Mouse (Mus musculus) midbrain, embryonic 11.5 days (tissue): Measurements from ENCODE around the gene Ube2f. TPM values are rescaled to one million over a fixed set of nuclear protein-coding genes. Genes with fewer than 3 reads are reported as not detected.

Experiments used
- ATAC-seq: fragments of 200-750 bp; cut with Nextera tagmentation; 2 replicates; pipeline ENCODE4 v1.8.0; 2017; ENCODE audit warnings: moderate TSS enrichment, moderate library complexity; ENCODE audit not compliant: low FRiP score
- DNase-seq: peaks from one replicate; pipeline ENCODE4 v3.0.0; 2015; ENCODE audit warnings: low spot score; ENCODE audit errors: missing footprints
- H3K27ac ChIP-seq: fragments of 300-500 bp; sonication (generic); 2 replicates; pipeline ENCODE4 v1.5.1; 2014; ENCODE audit warnings: low read depth, low read length
- H3K27me3 ChIP-seq: fragments of 300-500 bp; sonication (generic); 2 replicates; pipeline ENCODE4 v1.6.1; 2014; ENCODE audit warnings: mild to moderate bottlenecking, low read length, moderate library complexity, mixed read lengths; ENCODE audit not compliant: control insufficient read depth, insufficient read depth
- H3K36me3 ChIP-seq: fragments of 300-500 bp; sonication (generic); 2 replicates; pipeline ENCODE4 v1.6.1; 2014; ENCODE audit warnings: mild to moderate bottlenecking, low read length, moderate library complexity, mixed read lengths; ENCODE audit not compliant: control insufficient read depth, insufficient read depth
- H3K4me1 ChIP-seq: fragments of 300-500 bp; sonication (generic); 2 replicates; pipeline ENCODE4 v1.6.1; 2014; ENCODE audit warnings: low read length; ENCODE audit not compliant: control insufficient read depth, insufficient read depth
- H3K4me2 ChIP-seq: fragments of 300-500 bp; sonication (generic); 2 replicates; pipeline ENCODE4 v1.6.1; 2014; ENCODE audit warnings: mild to moderate bottlenecking, moderate library complexity
- H3K4me3 ChIP-seq: fragments of 300-500 bp; sonication (generic); 2 replicates; pipeline ENCODE4 v1.5.1; 2014; ENCODE audit warnings: low read depth, low read length
- H3K9ac ChIP-seq: fragments of 300-500 bp; sonication (generic); 2 replicates; pipeline ENCODE4 v1.6.1; 2014; ENCODE audit warnings: low read length
- H3K9me3 ChIP-seq: fragments of 300-500 bp; sonication (generic); 2 replicates; pipeline ENCODE4 v1.6.1; 2016; ENCODE audit warnings: low read length; ENCODE audit not compliant: control insufficient read depth
- WGBS: fragments of 180-500 bp; shearing (Covaris S2); extraction: QIAGEN DNeasy Blood & Tissue Kit; methylation state at CpG from one replicate; pipeline ENCODE4 v1.1.7; 2014; 5-methylcytosine and 5-hydroxymethylcytosine counted together
- polyA plus RNA-seq: library from polyadenylated mRNA; unstranded; fragments of >200 nt; fragmentation: Nextera tagmentation; extraction: Ambion mirVana; gene quantifications from 2 replicates; pipeline ENCODE4 v1.2.1, GENCODE M21; 2014

Gene Ube2f
- polyA plus RNA-seq: 88.5 and 95.6 TPM in 2 replicates

DNA sequence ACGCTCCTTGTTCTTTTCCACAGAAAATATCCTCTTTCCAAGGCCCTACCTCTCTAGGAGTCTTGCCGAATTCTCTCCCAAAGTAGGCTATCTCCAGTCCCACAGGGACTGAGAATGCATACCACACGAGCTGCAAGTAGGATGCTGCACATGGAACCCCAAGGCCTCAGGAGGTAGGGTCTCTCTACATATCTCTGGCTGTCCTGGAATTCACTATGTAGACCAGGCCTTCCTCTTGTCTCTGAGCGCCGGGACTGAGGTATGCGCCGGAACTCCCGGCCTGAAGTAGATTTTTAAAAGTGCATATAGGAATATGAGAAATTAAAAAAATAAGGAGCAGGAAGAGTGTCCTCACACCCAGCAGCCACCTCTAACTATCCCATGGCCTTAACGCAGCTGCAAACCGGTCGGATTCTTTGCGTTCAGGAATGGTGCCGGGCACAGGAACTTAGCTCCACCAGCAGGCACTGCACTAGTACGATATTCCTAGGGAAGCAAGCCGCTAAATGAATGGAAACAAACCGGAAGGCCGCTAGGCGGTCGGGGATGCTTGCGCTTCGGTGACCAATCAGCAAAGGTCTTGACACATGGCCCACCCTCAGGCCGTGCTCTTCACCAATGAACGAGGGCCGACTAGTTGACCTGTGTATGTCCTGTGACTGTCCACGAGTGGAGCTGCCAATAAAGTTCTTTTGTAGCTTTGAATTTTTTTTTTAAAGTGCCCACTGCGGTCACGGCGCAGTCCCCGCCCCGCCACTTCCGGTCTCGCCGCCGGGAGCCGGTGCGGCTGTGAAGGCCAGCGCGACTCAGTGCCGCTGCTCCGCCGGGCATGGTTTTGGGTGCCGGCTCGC lies at the start of gene Ube2f:
Gene Ube2f, plus strand, starts transcription at position 741 of the 851 bp plus-strand sequence.
- no peaks in the 10 kb centered on the region for H3K36me3 ChIP-seq
- no peaks in the 10 kb centered on the region for H3K9me3 ChIP-seq
- peaks cover 11% of the 10 kb centered on the region for H3K4me1 ChIP-seq
- H3K9ac ChIP-seq: peak within 1 kb of the TSS; percentile 92
- under 1% methylated on average over 43 of the region's 43 CpGs for WGBS
- ATAC-seq (peak; percentile 100), DNase-seq (peak; percentile 98)
- H3K27me3 ChIP-seq: no peaks in the 10 kb centered on the region
- H3K27ac ChIP-seq: peak within 1 kb of the TSS; percentile 76
- H3K4me2 ChIP-seq: peak within 1 kb of the TSS; percentile 85
- peak within 1 kb of the TSS; percentile 100 for H3K4me3 ChIP-seq

DNA sequence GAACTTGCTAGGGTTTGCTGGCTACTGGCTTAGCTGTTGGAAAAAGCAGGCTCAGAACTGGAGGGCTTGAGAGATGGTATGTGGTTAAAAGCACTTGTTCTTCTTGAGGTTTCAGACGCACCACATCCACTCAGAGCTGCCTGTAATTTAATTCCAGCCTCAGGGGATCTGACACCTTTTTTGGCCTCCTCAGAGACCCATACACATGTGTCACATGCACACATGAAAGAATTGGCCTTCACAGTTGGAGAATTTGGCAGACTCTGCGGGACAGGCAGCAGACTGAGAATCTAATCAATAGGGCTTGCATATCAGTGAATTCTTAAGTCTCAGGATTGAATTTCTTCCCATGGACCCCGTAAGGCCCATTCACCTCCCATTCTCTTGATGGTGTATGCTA lies 49.0 kb upstream of the Ube2f start:
- H3K9ac ChIP-seq: no peak overlapping the region
- WGBS: 58% methylated on average over 3 of the region's 3 CpGs

DNA sequence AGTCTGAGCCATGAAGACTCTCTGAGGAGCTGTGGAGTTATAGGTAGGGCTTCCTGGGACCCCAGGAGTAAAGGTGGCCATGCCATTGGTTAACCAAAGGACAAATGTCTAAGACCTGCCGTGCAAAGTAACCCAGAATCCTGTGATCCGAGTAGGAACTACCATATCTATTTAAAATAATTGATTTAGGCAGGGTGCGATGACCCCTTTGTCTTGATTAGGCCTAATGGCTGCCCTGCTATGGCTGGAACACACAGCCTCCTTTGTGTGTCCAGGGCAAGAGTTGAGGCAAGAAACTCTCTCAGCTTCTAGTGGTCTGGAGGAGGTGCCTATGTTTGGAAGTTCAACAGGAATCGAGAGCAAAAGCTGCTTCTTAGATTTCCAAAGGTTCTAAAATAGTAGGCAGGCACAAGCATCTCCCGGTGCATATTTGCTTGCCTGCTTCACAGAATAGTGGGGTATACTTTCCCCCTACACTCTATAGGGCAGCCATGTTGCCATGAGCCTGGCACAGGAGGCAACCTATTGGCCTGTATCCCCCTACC lies 45.8 kb upstream of the Ube2f start:
- ATAC-seq (no peak), DNase-seq (peak; percentile 57)
- no peaks in the 10 kb centered on the region for H3K9me3 ChIP-seq
- H3K27me3 ChIP-seq: no peaks in the 10 kb centered on the region
- H3K4me2 ChIP-seq: no peak overlapping the region
- H3K4me1 ChIP-seq: no peaks in the 10 kb centered on the region
- H3K9ac ChIP-seq: no peak overlapping the region
- no peaks in the 10 kb centered on the region for H3K36me3 ChIP-seq
- H3K27ac ChIP-seq: no peak overlapping the region
- no peak overlapping the region for H3K4me3 ChIP-seq
- WGBS: 84% methylated on average over 5 of the region's 5 CpGs

More for the DNA sequence above, 49.0 kb upstream of the Ube2f start:
- Histone ChIP-seq H3K9me3 (no peaks in the 10 kb centered on the region), H3K4me1 (no peaks in the 10 kb centered on the region), H3K4me3 (no peak overlapping the region), H3K27ac (no peak overlapping the region), H3K36me3 (no peaks in the 10 kb centered on the region), H3K27me3 (no peaks in the 10 kb centered on the region), H3K4me2 (no peak overlapping the region)
- ATAC-seq: no peak
- DNase-seq: no peak

- no peak overlapping the region for H3K4me3 ChIP-seq
- H3K36me3 ChIP-seq: no peaks in the 10 kb centered on the region
- H3K9me3 ChIP-seq: no peaks in the 10 kb centered on the region
- H3K27ac ChIP-seq: no peak overlapping the region
- no peak overlapping the region for H3K9ac ChIP-seq
- no peaks in the 10 kb centered on the region for H3K4me1 ChIP-seq
- DNase-seq (no peak), ATAC-seq (no peak)
- no peaks in the 10 kb centered on the region for H3K27me3 ChIP-seq
- H3K4me2 ChIP-seq: no peak overlapping the region
- WGBS: 78% methylated on average over 6 of the region's 6 CpGs
Observed at GRCm38 (mm10) chr1:91205651-91206050, 44.5 kb upstream of the Ube2f start.

- 86% methylated on average over 8 of the region's 8 CpGs for WGBS
- no peak overlapping the region for H3K4me3 ChIP-seq
- no peak overlapping the region for H3K27ac ChIP-seq
- H3K4me2 ChIP-seq: no peak overlapping the region
- peak; percentile 59 for DNase-seq
- H3K4me1 ChIP-seq: no peaks in the 10 kb centered on the region
- H3K27me3 ChIP-seq: no peaks in the 10 kb centered on the region
- H3K36me3 ChIP-seq: no peaks in the 10 kb centered on the region
- H3K9me3 ChIP-seq: no peaks in the 10 kb centered on the region
- ATAC-seq: no peak
- no peak overlapping the region for H3K9ac ChIP-seq
Observed at GRCm38 (mm10) chr1:91206336-91206735, 43.8 kb upstream of the Ube2f start.

DNA sequence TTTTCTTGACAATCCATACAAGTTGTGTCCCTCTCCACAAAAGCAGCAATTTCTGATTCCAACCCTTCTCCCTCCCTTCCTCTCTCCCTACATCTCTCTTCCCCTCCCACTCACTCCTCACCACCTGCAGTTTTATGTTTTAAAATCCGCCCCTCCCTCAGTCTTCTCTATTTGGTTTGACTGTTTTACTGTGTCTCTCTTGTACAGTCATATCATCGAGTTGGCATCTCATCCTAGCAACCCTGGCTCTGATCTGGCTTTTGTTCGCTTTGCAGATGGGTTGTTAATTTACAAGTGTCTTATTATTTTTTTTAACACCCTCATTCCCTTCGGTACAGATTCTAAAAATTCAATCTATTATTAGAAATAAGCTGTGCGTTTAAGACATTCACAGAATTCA lies 43.2 kb upstream of the Ube2f start:
- Histone ChIP-seq H3K4me1 (no peaks in the 10 kb centered on the region), H3K27ac (no peak overlapping the region), H3K9me3 (no peaks in the 10 kb centered on the region), H3K4me3 (no peak overlapping the region), H3K27me3 (no peaks in the 10 kb centered on the region), H3K4me2 (no peak overlapping the region), H3K9ac (no peak overlapping the region), H3K36me3 (no peaks in the 10 kb centered on the region)
- 84% methylated on average over 5 of the region's 5 CpGs for WGBS
- ATAC-seq (no peak), DNase-seq (peak; percentile 26)

GRCm38 (mm10) chr1:91207334-91208074 lies 42.6 kb upstream of the Ube2f start:
- Histone ChIP-seq H3K27me3 (no peaks in the 10 kb centered on the region), H3K27ac (no peak overlapping the region), H3K4me1 (no peaks in the 10 kb centered on the region), H3K4me3 (no peak overlapping the region), H3K36me3 (no peaks in the 10 kb centered on the region), H3K9me3 (no peaks in the 10 kb centered on the region), H3K9ac (no peak overlapping the region), H3K4me2 (no peak overlapping the region)
- peak; percentile 26 for DNase-seq
- no peak for ATAC-seq
- WGBS: 78% methylated on average over 3 of the region's 3 CpGs

- no peaks in the 10 kb centered on the region for H3K27me3 ChIP-seq
- H3K4me3 ChIP-seq: no peak overlapping the region
- 81% methylated on average over 6 of the region's 6 CpGs for WGBS
- no peaks in the 10 kb centered on the region for H3K4me1 ChIP-seq
- no peaks in the 10 kb centered on the region for H3K36me3 ChIP-seq
- no peak overlapping the region for H3K9ac ChIP-seq
- DNase-seq (no peak), ATAC-seq (no peak)
- no peaks in the 10 kb centered on the region for H3K9me3 ChIP-seq
- no peak overlapping the region for H3K27ac ChIP-seq
- no peak overlapping the region for H3K4me2 ChIP-seq
Observed at GRCm38 (mm10) chr1:91209343-91209742, 40.8 kb upstream of the Ube2f start.

GRCm38 (mm10) chr1:91209785-91210184 lies 40.3 kb upstream of the Ube2f start:
- peak; percentile 33 for DNase-seq
- WGBS: 87% methylated on average over 6 of the region's 6 CpGs
- no peak overlapping the region for H3K4me3 ChIP-seq
- no peak overlapping the region for H3K9ac ChIP-seq
- no peaks in the 10 kb centered on the region for H3K27me3 ChIP-seq
- no peak overlapping the region for H3K27ac ChIP-seq
- no peaks in the 10 kb centered on the region for H3K36me3 ChIP-seq
- H3K9me3 ChIP-seq: no peaks in the 10 kb centered on the region
- H3K4me1 ChIP-seq: no peaks in the 10 kb centered on the region
- ATAC-seq: no peak
- no peak overlapping the region for H3K4me2 ChIP-seq
